Comparison of ENCODE assay signal across 13 mouse cellular contexts in the genomic region with DNA sequence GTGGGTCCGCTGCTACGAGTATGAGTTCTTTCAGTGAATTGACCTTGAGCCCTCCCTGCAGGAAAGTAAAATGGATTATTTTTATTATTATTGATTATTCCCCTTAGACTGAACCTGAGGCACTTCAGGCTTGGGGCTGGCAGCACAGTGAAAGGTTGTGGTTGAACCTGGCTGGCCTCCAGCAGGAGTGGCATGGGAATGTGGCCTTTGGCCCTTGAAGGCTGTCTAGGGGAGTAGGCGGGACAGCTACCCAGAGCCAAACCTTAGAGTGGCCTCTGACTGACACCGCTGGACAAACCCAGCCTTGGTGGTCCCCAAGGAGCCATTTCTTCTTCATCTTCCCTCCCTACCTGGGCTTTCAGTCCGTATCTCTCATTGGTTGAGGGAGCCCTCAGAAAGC. TPM values are rescaled to one million over a fixed set of nuclear protein-coding genes. Genes with fewer than 3 reads are reported as not detected.
DNase-seq lines count a peak whose midpoint lies in the region; ATAC-seq and TF ChIP-seq lines count a peak whose summit lies in the region.
"Had no signal": no experiment of that assay in that cellular context is flagged by ENCODE, and none has a peak within 500 bp of the region (broad histone marks: within the 10 kb centered on the region; RNA-seq: fewer than 3 reads in every experiment).

No protein-coding gene starts in this region.

- 58% methylated on average over 5 of the region's 5 CpGs for WGBS in liver, embryonic 12.5 days (ENCODE audit: insufficient replicate concordance)
- 46% methylated on average over 5 of the region's 5 CpGs for WGBS in intestine, postnatal 0 days
- WGBS in liver, embryonic 13.5 days (ENCODE audit: insufficient replicate concordance): 68% methylated on average over 5 of the region's 5 CpGs
- WGBS in stomach, embryonic 14.5 days: 72% methylated on average over 5 of the region's 5 CpGs
- 76% methylated on average over 5 of the region's 5 CpGs for WGBS in midbrain, embryonic 16.5 days

- no peaks in the 10 kb centered on the region for H3K36me3 ChIP-seq in liver, embryonic 12.5 days
- no peaks in the 10 kb centered on the region for H3K36me3 ChIP-seq in intestine, postnatal 0 days (ENCODE audit: control insufficient read depth, insufficient read depth)
- H3K36me3 ChIP-seq in liver, embryonic 13.5 days: no peaks in the 10 kb centered on the region
- H3K36me3 ChIP-seq in stomach, embryonic 14.5 days (ENCODE audit: control insufficient read depth, insufficient read depth, low read length): no peaks in the 10 kb centered on the region
- H3K36me3 ChIP-seq in midbrain, embryonic 16.5 days (ENCODE audit: control insufficient read depth, insufficient read depth, low read length): no peaks in the 10 kb centered on the region
- H3K36me3 ChIP-seq: embryonic facial prominence, embryonic 12.5 days; hindbrain, embryonic 10.5 days had no signal

- no peaks in the 10 kb centered on the region for H3K4me1 ChIP-seq in liver, embryonic 12.5 days
- H3K4me1 ChIP-seq in intestine, postnatal 0 days (replicated peaks; ENCODE audit: control insufficient read depth, insufficient read depth, low read length): peaks cover 16% of the 10 kb centered on the region
- peaks cover 14% of the 10 kb centered on the region for H3K4me1 ChIP-seq in liver, embryonic 13.5 days (replicated peaks)
- 0 out of 2 replicates have a peak, but pooled peaks cover 2% of the 10 kb centered on the region for H3K4me1 ChIP-seq in stomach, embryonic 14.5 days (ENCODE audit: control insufficient read depth, insufficient read depth, low read length)
- no peaks in the 10 kb centered on the region for H3K4me1 ChIP-seq in midbrain, embryonic 16.5 days (ENCODE audit: control insufficient read depth, insufficient read depth, low read length)
- H3K4me1 ChIP-seq: embryonic facial prominence, embryonic 12.5 days had no signal

- H3K4me2 ChIP-seq in liver, embryonic 12.5 days: no peak overlapping the region
- 0 out of 2 replicates have a peak overlapping the region, but pooled peaks have one; percentile 9 for H3K4me2 ChIP-seq in intestine, postnatal 0 days (replicated peaks; ENCODE audit: low read depth)
- H3K4me2 ChIP-seq in liver, embryonic 13.5 days: no peak overlapping the region
- no peak overlapping the region for H3K4me2 ChIP-seq in stomach, embryonic 14.5 days (replicated peaks; ENCODE audit: low read depth, low read length)
- H3K4me2 ChIP-seq in midbrain, embryonic 16.5 days (ENCODE audit: low read length): no peak overlapping the region
- H3K4me2 ChIP-seq: embryonic facial prominence, embryonic 12.5 days had no signal

- no peak overlapping the region for H3K9ac ChIP-seq in liver, embryonic 12.5 days
- no peak overlapping the region for H3K9ac ChIP-seq in intestine, postnatal 0 days (ENCODE audit: low read depth, low read length)
- no peak overlapping the region for H3K9ac ChIP-seq in liver, embryonic 13.5 days
- H3K9ac ChIP-seq in stomach, embryonic 14.5 days (replicated peaks; ENCODE audit: low read depth, low read length): no peak overlapping the region
- H3K9ac ChIP-seq in midbrain, embryonic 16.5 days (ENCODE audit: low read depth, low read length): no peak overlapping the region
- H3K9ac ChIP-seq: embryonic facial prominence, embryonic 12.5 days had no signal

- peak; percentile 38 for DNase-seq in liver
- DNase-seq in liver, embryonic 13.5 days: no peak
- no peak for DNase-seq in embryo, embryonic 10 days (ENCODE audit: low spot score)
- no peak for DNase-seq in natural killer cell, adult 2 months (ENCODE audit: low spot score in 2 of 2)
- DNase-seq: cerebellum, adult 11-12 months; right cerebral cortex, adult 18-20 months; thymus, adult 2 months had no signal

- no peak overlapping the region for H3K4me3 ChIP-seq in liver, embryonic 12.5 days
- no peak overlapping the region for H3K4me3 ChIP-seq in intestine, postnatal 0 days (ENCODE audit: low read depth, low read length)
- no peak overlapping the region for H3K4me3 ChIP-seq in liver, embryonic 13.5 days (replicated peaks)
- no peak overlapping the region for H3K4me3 ChIP-seq in stomach, embryonic 14.5 days (ENCODE audit: low read depth, low read length)
- no peak overlapping the region for H3K4me3 ChIP-seq in midbrain, embryonic 16.5 days (ENCODE audit: low read depth, low read length)
- H3K4me3 ChIP-seq: embryonic facial prominence, embryonic 12.5 days; hindbrain, embryonic 10.5 days had no signal

- no peaks in the 10 kb centered on the region for H3K9me3 ChIP-seq in liver, embryonic 12.5 days (replicated peaks)
- no peaks in the 10 kb centered on the region for H3K9me3 ChIP-seq in intestine, postnatal 0 days (ENCODE audit: control insufficient read depth)
- no peaks in the 10 kb centered on the region for H3K9me3 ChIP-seq in liver, embryonic 13.5 days (replicated peaks)
- H3K9me3 ChIP-seq in stomach, embryonic 14.5 days (ENCODE audit: control insufficient read depth, low read depth, low read length): no peaks in the 10 kb centered on the region
- no peaks in the 10 kb centered on the region for H3K9me3 ChIP-seq in midbrain, embryonic 16.5 days (replicated peaks; ENCODE audit: control insufficient read depth, low read length, poor library complexity, severe bottlenecking)
- H3K9me3 ChIP-seq: embryonic facial prominence, embryonic 12.5 days; hindbrain, embryonic 10.5 days had no signal

- no peak overlapping the region for H3K27ac ChIP-seq in liver, embryonic 12.5 days
- 0 out of 2 replicates have a peak overlapping the region, but pooled peaks have one; percentile 1 for H3K27ac ChIP-seq in intestine, postnatal 0 days (ENCODE audit: low read depth, low read length)
- no peak overlapping the region for H3K27ac ChIP-seq in liver, embryonic 13.5 days
- no peak overlapping the region for H3K27ac ChIP-seq in stomach, embryonic 14.5 days (ENCODE audit: low read length)
- no peak overlapping the region for H3K27ac ChIP-seq in midbrain, embryonic 16.5 days (ENCODE audit: low read length)
- H3K27ac ChIP-seq: embryonic facial prominence, embryonic 12.5 days; hindbrain, embryonic 10.5 days had no signal

- no peak for ATAC-seq in liver, embryonic 12.5 days
- ATAC-seq in intestine, postnatal 0 days: peak; percentile 82
- ATAC-seq in liver, embryonic 13.5 days (ENCODE audit: low read depth): peak; percentile 56
- peak; percentile 42; the same call in 1 of the 2 replicates for ATAC-seq in stomach, embryonic 14.5 days (ENCODE audit: insufficient number of reproducible peaks, insufficient read depth, low FRiP score, low read depth)
- no peak for ATAC-seq in midbrain, embryonic 16.5 days

- TF ChIP-seq CTCF in intestine, postnatal 0 days (IDR thresholded peaks at IDR 0.05; ENCODE audit: low read depth): no peak

- peaks cover 14% of the 10 kb centered on the region; the same call in 1 of the 2 replicates for H3K27me3 ChIP-seq in liver, embryonic 12.5 days (replicated peaks)
- H3K27me3 ChIP-seq in intestine, postnatal 0 days (replicated peaks; ENCODE audit: control insufficient read depth, insufficient read depth, low read length): no peaks in the 10 kb centered on the region
- H3K27me3 ChIP-seq in liver, embryonic 13.5 days: no peaks in the 10 kb centered on the region
- no peaks in the 10 kb centered on the region for H3K27me3 ChIP-seq in stomach, embryonic 14.5 days (ENCODE audit: control insufficient read depth, insufficient read depth, low read length)
- no peaks in the 10 kb centered on the region for H3K27me3 ChIP-seq in midbrain, embryonic 16.5 days (ENCODE audit: control insufficient read depth, insufficient read depth, low read depth, low read length)
- H3K27me3 ChIP-seq: embryonic facial prominence, embryonic 12.5 days had no signal

RNA-seq across cellular contexts. Expression of gene Laptm4a, which starts 44.6 kb away (rescaled TPM):
- 71.0 and 77.9 TPM in 2 replicates for polyA plus RNA-seq in liver, embryonic 12.5 days (2016; fragmentation: Nextera tagmentation; extraction: Ambion mirVana)
- polyA plus RNA-seq in intestine, postnatal 0 days (2015; fragmentation: Nextera tagmentation; extraction: Ambion mirVana): 241 and 242 TPM in 2 replicates
- polyA plus RNA-seq in liver, embryonic 13.5 days (2015; fragmentation: Nextera tagmentation; extraction: Ambion mirVana): 71.4 and 83.9 TPM in 2 replicates
- polyA plus RNA-seq in stomach, embryonic 14.5 days (2014; fragmentation: Nextera tagmentation; extraction: Ambion mirVana): 148 and 186 TPM in 2 replicates
- 190 and 201 TPM in 2 replicates for polyA plus RNA-seq in midbrain, embryonic 16.5 days (2015; fragmentation: Nextera tagmentation; extraction: Ambion mirVana)

Comparison
In these comparisons a context has a peak if more than half of its experiments do, and no peak if none do; other contexts are left out.
1. ATAC-seq: peak in intestine, postnatal 0 days (single experiment), liver, embryonic 13.5 days (single experiment) and stomach, embryonic 14.5 days (single experiment); none in liver, embryonic 12.5 days (single experiment) and midbrain, embryonic 16.5 days (single experiment).